Mouse (Mus musculus): ENCODE results near the gene Ubac2. TPM values are rescaled to one million over a fixed set of nuclear protein-coding genes. Genes with fewer than 3 reads are reported as not detected.
A peak's percentile ranks its signal among the peaks of the same experiment; 100 is the strongest.

Ubac2 gene
- polyA plus RNA-seq, 1 experiment from 2014 or later, result 38.5 TPM

GRCm38 (mm10) chr14:121922731-121923130, 44.3 kb downstream of the Ubac2 start:
- no peak for ATAC-seq (ENCODE audit: low FRiP score, low TSS enrichment)
- no peaks in the 10 kb centered on the region for H3K9me3 ChIP-seq (ENCODE audit: control insufficient read depth, low read length)
- WGBS, result 79% methylated on average over 4 of the region's 4 CpGs
- H3K36me3 ChIP-seq (ENCODE audit: control insufficient read depth, insufficient read depth, low read length), result no peaks in the 10 kb centered on the region
- no peaks in the 10 kb centered on the region for H3K4me1 ChIP-seq (replicated peaks; ENCODE audit: control insufficient read depth, insufficient read depth)
- H3K4me3 ChIP-seq (ENCODE audit: low read depth, low read length), result no peak overlapping the region
- H3K27ac ChIP-seq (replicated peaks), result no peak overlapping the region
- no peaks in the 10 kb centered on the region for H3K27me3 ChIP-seq (ENCODE audit: control insufficient read depth, insufficient read depth, low read length)
- no peak overlapping the region for H3K4me2 ChIP-seq (replicated peaks; ENCODE audit: low read depth)
- no peak overlapping the region for H3K9ac ChIP-seq (ENCODE audit: low read length)
- TF ChIP-seq CTCF (IDR thresholded peaks at IDR 0.05; ENCODE audit: low read depth) (no peak), EP300 (optimal IDR thresholded peaks at IDR 0.05) (no peak)
- DNase-seq (ENCODE audit: low spot score), result peak; percentile 3

GRCm38 (mm10) chr14:121924876-121925275, 46.5 kb downstream of the Ubac2 start:
- Histone ChIP-seq H3K9me3 (ENCODE audit: control insufficient read depth, low read length) (no peaks in the 10 kb centered on the region), H3K4me2 (replicated peaks; ENCODE audit: low read depth) (no peak overlapping the region), H3K27me3 (ENCODE audit: control insufficient read depth, insufficient read depth, low read length) (no peaks in the 10 kb centered on the region), H3K4me1 (replicated peaks; ENCODE audit: control insufficient read depth, insufficient read depth) (no peaks in the 10 kb centered on the region), H3K27ac (replicated peaks) (no peak overlapping the region), H3K9ac (ENCODE audit: low read length) (no peak overlapping the region), H3K36me3 (ENCODE audit: control insufficient read depth, insufficient read depth, low read length) (no peaks in the 10 kb centered on the region), H3K4me3 (ENCODE audit: low read depth, low read length) (no peak overlapping the region)
- DNase-seq (ENCODE audit: low spot score) (no peak), ATAC-seq (ENCODE audit: low FRiP score, low TSS enrichment) (no peak)
- WGBS, result 44% methylated on average over 6 of the region's 6 CpGs
- TF ChIP-seq CTCF (IDR thresholded peaks at IDR 0.05; ENCODE audit: low read depth), result no peak
- no peak for TF ChIP-seq EP300 (optimal IDR thresholded peaks at IDR 0.05)

DNA sequence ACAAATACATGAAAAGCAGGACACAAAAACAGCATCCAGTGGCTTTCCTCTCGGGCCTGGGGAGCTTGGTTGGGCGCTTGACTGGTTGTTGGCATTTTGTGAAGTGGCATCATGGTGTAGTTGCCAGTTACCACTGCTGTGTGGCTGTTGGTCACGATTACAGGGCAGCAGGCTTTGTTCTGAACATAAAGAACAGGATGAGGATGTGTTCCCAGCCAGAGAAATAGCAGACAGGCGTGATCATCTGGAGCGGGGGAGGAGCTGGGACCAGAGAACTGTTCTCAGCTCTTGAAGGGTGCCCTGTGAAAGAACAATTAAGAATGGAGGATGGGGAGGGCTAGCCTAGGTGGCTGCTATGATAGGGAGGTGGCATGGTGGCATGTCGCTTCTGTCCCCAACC, 48.5 kb downstream of the Ubac2 start:
- no peak overlapping the region for H3K4me2 ChIP-seq (replicated peaks; ENCODE audit: low read depth)
- peak; percentile 11 for DNase-seq (ENCODE audit: low spot score)
- H3K27me3 ChIP-seq (ENCODE audit: control insufficient read depth, insufficient read depth, low read length), result no peaks in the 10 kb centered on the region
- no peak for ATAC-seq (ENCODE audit: low FRiP score, low TSS enrichment)
- H3K36me3 ChIP-seq (ENCODE audit: control insufficient read depth, insufficient read depth, low read length), result no peaks in the 10 kb centered on the region
- H3K9me3 ChIP-seq (ENCODE audit: control insufficient read depth, low read length), result no peaks in the 10 kb centered on the region
- no peaks in the 10 kb centered on the region for H3K4me1 ChIP-seq (replicated peaks; ENCODE audit: control insufficient read depth, insufficient read depth)
- no peak overlapping the region for H3K9ac ChIP-seq (ENCODE audit: low read length)
- whole genome bisulfite sequencing, result 81% methylated on average over 6 of the region's 6 CpGs
- H3K27ac ChIP-seq (replicated peaks), result no peak overlapping the region
- H3K4me3 ChIP-seq (ENCODE audit: low read depth, low read length), result no peak overlapping the region
- TF ChIP-seq CTCF (IDR thresholded peaks at IDR 0.05; ENCODE audit: low read depth), result no peak
- TF ChIP-seq EP300 (optimal IDR thresholded peaks at IDR 0.05), result no peak

GRCm38 (mm10) chr14:121927451-121927850, 49.0 kb downstream of the Ubac2 start:
- H3K4me1 ChIP-seq (replicated peaks; ENCODE audit: control insufficient read depth, insufficient read depth), result no peaks in the 10 kb centered on the region
- peak; percentile 12 for DNase-seq (ENCODE audit: low spot score)
- no peaks in the 10 kb centered on the region for H3K27me3 ChIP-seq (ENCODE audit: control insufficient read depth, insufficient read depth, low read length)
- no peak overlapping the region for H3K9ac ChIP-seq (ENCODE audit: low read length)
- TF ChIP-seq CTCF (IDR thresholded peaks at IDR 0.05; ENCODE audit: low read depth) (no peak), EP300 (optimal IDR thresholded peaks at IDR 0.05) (no peak)
- no peaks in the 10 kb centered on the region for H3K9me3 ChIP-seq (ENCODE audit: control insufficient read depth, low read length)
- WGBS, result 97% methylated on average over 8 of the region's 8 CpGs
- H3K36me3 ChIP-seq (ENCODE audit: control insufficient read depth, insufficient read depth, low read length), result no peaks in the 10 kb centered on the region
- no peak overlapping the region for H3K4me3 ChIP-seq (ENCODE audit: low read depth, low read length)
- H3K4me2 ChIP-seq (replicated peaks; ENCODE audit: low read depth), result no peak overlapping the region
- peak; percentile 16; the same call in 1 of the 2 replicates for ATAC-seq (ENCODE audit: low FRiP score, low TSS enrichment)
- H3K27ac ChIP-seq (replicated peaks), result no peak overlapping the region

GRCm38 (mm10) chr14:121928375-121929137, 50.1 kb downstream of the Ubac2 start:
- no peaks in the 10 kb centered on the region; the same call in 1 of the 2 replicates for H3K36me3 ChIP-seq (ENCODE audit: control insufficient read depth, insufficient read depth, low read length)
- H3K27me3 ChIP-seq (ENCODE audit: control insufficient read depth, insufficient read depth, low read length), result no peaks in the 10 kb centered on the region
- no peaks in the 10 kb centered on the region for H3K9me3 ChIP-seq (ENCODE audit: control insufficient read depth, low read length)
- TF ChIP-seq CTCF (IDR thresholded peaks at IDR 0.05; ENCODE audit: low read depth) (peak; percentile 92), EP300 (optimal IDR thresholded peaks at IDR 0.05) (no peak)
- H3K4me2 ChIP-seq (replicated peaks; ENCODE audit: low read depth), result no peak overlapping the region
- no peak overlapping the region for H3K4me3 ChIP-seq (ENCODE audit: low read depth, low read length)
- DNase-seq (ENCODE audit: low spot score) (peak; percentile 58), ATAC-seq (ENCODE audit: low FRiP score, low TSS enrichment) (no peak)
- H3K27ac ChIP-seq (replicated peaks), result no peak overlapping the region
- no peak overlapping the region for H3K9ac ChIP-seq (ENCODE audit: low read length)
- 64% methylated on average over 8 of the region's 8 CpGs for WGBS
- no peaks in the 10 kb centered on the region for H3K4me1 ChIP-seq (replicated peaks; ENCODE audit: control insufficient read depth, insufficient read depth)

DNA sequence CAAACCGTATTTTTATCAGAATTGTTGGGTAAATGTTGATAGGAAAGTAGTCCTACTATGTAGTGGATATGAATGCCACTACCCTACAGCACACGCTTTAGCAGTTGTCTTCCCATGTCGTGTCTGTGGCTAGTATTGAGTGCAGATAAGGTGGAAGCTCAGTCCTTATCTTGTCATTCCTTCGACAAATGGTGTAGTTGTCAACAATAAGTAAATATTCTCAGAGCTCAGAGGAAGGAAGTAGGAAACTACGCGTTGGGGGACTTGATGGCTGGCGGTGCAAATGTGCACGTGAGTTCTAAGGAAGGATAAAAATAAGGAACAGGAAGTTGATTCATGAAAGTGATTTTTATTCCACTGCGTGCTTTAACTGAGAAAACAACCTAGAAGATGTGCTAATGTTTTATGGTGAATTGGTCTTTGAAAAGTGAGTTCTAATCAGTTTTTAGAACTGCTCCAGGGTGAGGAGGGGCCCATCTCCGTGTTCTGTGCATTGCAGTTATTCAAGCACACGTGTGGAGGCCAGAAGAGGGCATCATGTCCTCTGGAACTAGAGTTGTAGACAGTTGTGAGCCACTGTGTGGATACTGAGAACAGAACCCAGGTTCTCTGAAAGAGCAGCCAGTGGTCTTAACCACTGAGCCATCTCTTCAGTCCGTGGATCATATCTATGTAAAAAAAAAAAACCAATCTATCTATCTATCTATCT, 51.0 kb downstream of the Ubac2 start:
- TF ChIP-seq CTCF (IDR thresholded peaks at IDR 0.05; ENCODE audit: low read depth) (no peak), EP300 (optimal IDR thresholded peaks at IDR 0.05) (no peak)
- H3K27me3 ChIP-seq (ENCODE audit: control insufficient read depth, insufficient read depth, low read length), result no peaks in the 10 kb centered on the region
- H3K4me1 ChIP-seq (replicated peaks; ENCODE audit: control insufficient read depth, insufficient read depth), result no peaks in the 10 kb centered on the region
- no peak overlapping the region for H3K9ac ChIP-seq (ENCODE audit: low read length)
- DNase-seq (ENCODE audit: low spot score) (peak; percentile 8), ATAC-seq (ENCODE audit: low FRiP score, low TSS enrichment) (no peak)
- H3K27ac ChIP-seq (replicated peaks), result no peak overlapping the region
- no peaks in the 10 kb centered on the region; the same call in 1 of the 2 replicates for H3K36me3 ChIP-seq (ENCODE audit: control insufficient read depth, insufficient read depth, low read length)
- no peak overlapping the region for H3K4me3 ChIP-seq (ENCODE audit: low read depth, low read length)
- H3K9me3 ChIP-seq (ENCODE audit: control insufficient read depth, low read length), result no peaks in the 10 kb centered on the region
- H3K4me2 ChIP-seq (replicated peaks; ENCODE audit: low read depth), result no peak overlapping the region
- WGBS, result 67% methylated on average over 12 of the region's 12 CpGs
